In genomic region chr11:118174752-118175151, GRCm38 (mm10) we compare ENCODE assay signal across 14 mouse cellular contexts. TPM values are rescaled to one million over a fixed set of nuclear protein-coding genes. Genes with fewer than 3 reads are reported as not detected.
DNase-seq lines count a peak whose midpoint lies in the region; ATAC-seq lines count a peak whose summit lies in the region.
"Had no signal": no experiment of that assay in that cellular context is flagged by ENCODE, and none has a peak within 500 bp of the region (broad histone marks: within the 10 kb centered on the region; RNA-seq: fewer than 3 reads in every experiment).

No protein-coding gene starts in this region.

- no peak for ATAC-seq in kidney, embryonic 14.5 days (ENCODE audit: low FRiP score, low TSS enrichment)

- peaks cover 18% of the 10 kb centered on the region for H3K4me1 ChIP-seq in heart, embryonic 10.5 days
- H3K4me1 ChIP-seq in kidney, embryonic 14.5 days (ENCODE audit: control insufficient read depth, insufficient read depth, low read length) = no peaks in the 10 kb centered on the region

- WGBS in heart, embryonic 10.5 days = 64% methylated on average over 7 of the region's 7 CpGs
- 93% methylated on average over 7 of the region's 7 CpGs for WGBS in kidney, embryonic 14.5 days

- H3K4me3 ChIP-seq in heart, embryonic 10.5 days = no peak overlapping the region
- no peak overlapping the region for H3K4me3 ChIP-seq in kidney, embryonic 14.5 days (ENCODE audit: low read length)
- H3K4me3 ChIP-seq: megakaryocyte, embryonic 14.5 days had no signal

- H3K4me2 ChIP-seq in kidney, embryonic 14.5 days (replicated peaks; ENCODE audit: low read depth, low read length) = no peak overlapping the region

- peak; percentile 21 for DNase-seq in testis, postnatal 14 days (ENCODE audit: low spot score)
- no peak for DNase-seq in testis, postnatal 10 days (ENCODE audit: low spot score)
- DNase-seq in heart, embryonic 10.5 days (ENCODE audit: low spot score) = no peak
- DNase-seq in heart, postnatal 25 days (ENCODE audit: low spot score) = peak; percentile 31
- no peak for DNase-seq in retina, embryonic 14.5 days (ENCODE audit: low spot score)
- no peak for DNase-seq in frontal cortex, adult 2 months (ENCODE audit: extremely low spot score in 1 of 2, low spot score in 1 of 2)
- DNase-seq: adrenal gland, postnatal 10 days; layer of hippocampus, postnatal 36 days; thymus, postnatal 36 days had no signal

- H3K27me3 ChIP-seq in heart, embryonic 10.5 days (ENCODE audit: insufficient read depth, poor library complexity, severe bottlenecking) = no peaks in the 10 kb centered on the region
- no peaks in the 10 kb centered on the region for H3K27me3 ChIP-seq in kidney, embryonic 14.5 days (ENCODE audit: control insufficient read depth, insufficient read depth, low read length)
- H3K27me3 ChIP-seq: CH12.LX had no signal

- no peak overlapping the region for H3K9ac ChIP-seq in kidney, embryonic 14.5 days (ENCODE audit: low read depth, low read length)

- H3K27ac ChIP-seq in heart, embryonic 10.5 days = peak overlapping the region; percentile 16; the same call in 1 of the 2 replicates
- H3K27ac ChIP-seq in kidney, embryonic 14.5 days (ENCODE audit: low read depth, low read length) = no peak overlapping the region
- H3K27ac ChIP-seq: kidney, postnatal 0 days had no signal

- intact Hi-C loops in heart, postnatal 25 days (cut with DNase I) = no loop called here

- no peaks in the 10 kb centered on the region for H3K9me3 ChIP-seq in heart, embryonic 10.5 days
- no peaks in the 10 kb centered on the region for H3K9me3 ChIP-seq in kidney, embryonic 14.5 days (ENCODE audit: control insufficient read depth, low read length)
- H3K9me3 ChIP-seq: megakaryocyte, embryonic 14.5 days had no signal

- H3K36me3 ChIP-seq in heart, embryonic 10.5 days = peaks cover 57% of the 10 kb centered on the region
- H3K36me3 ChIP-seq in kidney, embryonic 14.5 days (ENCODE audit: control insufficient read depth, insufficient read depth, low read length) = peaks cover 44% of the 10 kb centered on the region; the same call in 1 of the 2 replicates

RNA-seq across cellular contexts. Expression of gene Dnah17, which starts 44.3 kb away (rescaled TPM):
- polyA plus RNA-seq in heart, embryonic 10.5 days (2016; fragmentation: Nextera tagmentation; extraction: Ambion mirVana) = 0.12 and 0.14 TPM in 2 replicates
- total RNA-seq in heart, postnatal 25 days (2021) = under 1 TPM; 0.06 to 0.10 TPM
- 0.20 and 0.23 TPM in 2 replicates for polyA plus RNA-seq in kidney, embryonic 14.5 days (2014; fragmentation: Nextera tagmentation; extraction: Ambion mirVana)
- 0.21 and 0.24 TPM in 2 replicates for polyA plus RNA-seq in frontal cortex, adult 2 months (2012; rRNA removed)
- total RNA-seq: monocyte, adult 5-6 weeks had no signal

Comparison
In these comparisons a context has a peak if more than half of its experiments do, and no peak if none do; other contexts are left out.
1. DNase-seq: peak in testis, postnatal 14 days (single experiment) and heart, postnatal 25 days (single experiment); none in testis, postnatal 10 days (single experiment), heart, embryonic 10.5 days (single experiment), retina, embryonic 14.5 days (single experiment) and frontal cortex, adult 2 months (0 of 2).